Mouse (Mus musculus) liver, embryonic 11.5 days (tissue): ENCODE data around the gene Men1. TPM values are rescaled to one million over a fixed set of nuclear protein-coding genes. Genes with fewer than 3 reads are reported as not detected.

Experiments used
- ATAC-seq: fragments of 200-750 bp; cut with Nextera tagmentation; replicated peaks from 2 replicates; pipeline ENCODE4 v1.8.0; 2017; ENCODE audit warnings: moderate number of reproducible peaks, mild to moderate bottlenecking, moderate TSS enrichment, moderate library complexity; ENCODE audit not compliant: low FRiP score
- DNase-seq: peaks from one replicate; pipeline ENCODE4 v3.0.0-alpha.2; 2017; ENCODE audit warnings: low spot score
- H3K27ac ChIP-seq: fragments of 300-500 bp; sonication (generic); 2 replicates; pipeline ENCODE4 v1.5.1; 2014; ENCODE audit warnings: mild to moderate bottlenecking, low read depth, low read length, control low read depth
- H3K27me3 ChIP-seq: fragments of 300-500 bp; sonication (generic); replicated peaks from 2 replicates; pipeline ENCODE4 v1.6.1; 2014; ENCODE audit warnings: low read length, mixed read lengths; ENCODE audit not compliant: control insufficient read depth, insufficient read depth
- H3K36me3 ChIP-seq: fragments of 300-500 bp; sonication (generic); 2 replicates; pipeline ENCODE4 v1.6.1; 2014; ENCODE audit warnings: mild to moderate bottlenecking, low read length, moderate library complexity, mixed read lengths; ENCODE audit not compliant: control insufficient read depth, insufficient read depth
- H3K4me1 ChIP-seq: fragments of 300-500 bp; sonication (generic); replicated peaks from 2 replicates; pipeline ENCODE4 v1.6.1; 2014; ENCODE audit warnings: low read length, mixed read lengths; ENCODE audit not compliant: control insufficient read depth, insufficient read depth
- H3K4me2 ChIP-seq: fragments of 300-500 bp; sonication (generic); 2 replicates; pipeline ENCODE4 v1.6.1; 2014; ENCODE audit warnings: mild to moderate bottlenecking, control low read depth, moderate library complexity
- H3K4me3 ChIP-seq: fragments of 300-500 bp; sonication (generic); 2 replicates; pipeline ENCODE4 v1.5.1; 2014; ENCODE audit warnings: low read depth, low read length, control low read depth
- H3K9ac ChIP-seq: fragments of 300-500 bp; sonication (generic); 2 replicates; pipeline ENCODE4 v1.6.1; 2014; ENCODE audit warnings: low read depth, low read length, control low read depth
- H3K9me3 ChIP-seq: fragments of 300-500 bp; sonication (generic); 2 replicates; pipeline ENCODE4 v1.6.1; 2016; ENCODE audit warnings: low read length, inconsistent platforms, mixed read lengths; ENCODE audit not compliant: control insufficient read depth
- WGBS: fragments of 180-500 bp; shearing (Covaris S2); extraction: QIAGEN DNeasy Blood & Tissue Kit; methylation state at CpG from one replicate; pipeline ENCODE4 v1.1.7; 2014; 5-methylcytosine and 5-hydroxymethylcytosine counted together
- polyA plus RNA-seq: library from polyadenylated mRNA; unstranded; fragments of >200 nt; fragmentation: Nextera tagmentation; extraction: Ambion mirVana; gene quantifications from 2 replicates; pipeline ENCODE4 v1.2.1, GENCODE M21; 2014

The Men1 gene
- polyA plus RNA-seq, 1 experiment from 2014 or later, result 53.8 TPM

GRCm38 (mm10) chr19:6302114-6302513, 32.7 kb upstream of the Men1 start:
- peaks cover 24% of the 10 kb centered on the region for H3K36me3 ChIP-seq
- no peak overlapping the region for H3K9ac ChIP-seq
- H3K4me1 ChIP-seq, result peaks cover 74% of the 10 kb centered on the region
- no peak overlapping the region for H3K4me3 ChIP-seq
- no peak for ATAC-seq
- no peaks in the 10 kb centered on the region for H3K27me3 ChIP-seq
- peak overlapping the region; percentile 91 for H3K27ac ChIP-seq
- no peaks in the 10 kb centered on the region for H3K9me3 ChIP-seq
- 75% methylated on average over 5 of the region's 5 CpGs for WGBS
- H3K4me2 ChIP-seq, result no peak overlapping the region
- no peak for DNase-seq

GRCm38 (mm10) chr19:6302522-6302921, 32.3 kb upstream of the Men1 start:
- H3K27me3 ChIP-seq, result no peaks in the 10 kb centered on the region
- 0 out of 2 replicates have a peak overlapping the region, but pooled peaks have one; percentile 10 for H3K9ac ChIP-seq
- H3K9me3 ChIP-seq, result no peaks in the 10 kb centered on the region
- H3K4me3 ChIP-seq, result no peak overlapping the region
- 22% methylated on average over 4 of the region's 4 CpGs for WGBS
- no peak for ATAC-seq
- H3K4me1 ChIP-seq, result peaks cover 74% of the 10 kb centered on the region
- peak overlapping the region; percentile 34; the same call in 1 of the 2 replicates for H3K27ac ChIP-seq
- peaks cover 20% of the 10 kb centered on the region for H3K36me3 ChIP-seq
- H3K4me2 ChIP-seq, result no peak overlapping the region
- no peak for DNase-seq

GRCm38 (mm10) chr19:6303831-6304230, 30.9 kb upstream of the Men1 start:
- no peaks in the 10 kb centered on the region for H3K9me3 ChIP-seq
- ATAC-seq (no peak), DNase-seq (no peak)
- peaks cover 11% of the 10 kb centered on the region; the same call in 1 of the 2 replicates for H3K36me3 ChIP-seq
- no peak overlapping the region; the same call in 1 of the 2 replicates for H3K9ac ChIP-seq
- no peaks in the 10 kb centered on the region for H3K27me3 ChIP-seq
- WGBS, result 73% methylated on average over 6 of the region's 6 CpGs
- H3K4me3 ChIP-seq, result no peak overlapping the region
- no peak overlapping the region for H3K4me2 ChIP-seq
- H3K27ac ChIP-seq, result 0 out of 2 replicates have a peak overlapping the region, but pooled peaks have one; percentile 1
- peaks cover 73% of the 10 kb centered on the region for H3K4me1 ChIP-seq

- Histone ChIP-seq H3K36me3 (peaks cover 2% of the 10 kb centered on the region; the same call in 1 of the 2 replicates), H3K4me2 (no peak overlapping the region), H3K27me3 (no peaks in the 10 kb centered on the region), H3K4me1 (peaks cover 63% of the 10 kb centered on the region), H3K9me3 (no peaks in the 10 kb centered on the region), H3K4me3 (no peak overlapping the region), H3K27ac (peak overlapping the region; percentile 49; the same call in 1 of the 2 replicates), H3K9ac (0 out of 2 replicates have a peak overlapping the region, but pooled peaks have one; percentile 39)
- ATAC-seq, result peak; percentile 55
- DNase-seq, result peak; percentile 90
- WGBS, result 25% methylated on average over 5 of the region's 5 CpGs
These were observed 29.8 kb upstream of the Men1 start for GRCm38 (mm10) chr19:6304787-6305516.

- Histone ChIP-seq H3K4me2 (peak overlapping the region; percentile 85), H3K9me3 (no peaks in the 10 kb centered on the region), H3K27me3 (no peaks in the 10 kb centered on the region), H3K36me3 (no peaks in the 10 kb centered on the region), H3K9ac (peak overlapping the region; percentile 77), H3K4me3 (peak overlapping the region; percentile 78), H3K27ac (peak overlapping the region; percentile 78), H3K4me1 (peaks cover 56% of the 10 kb centered on the region)
- ATAC-seq, result no peak
- 50% methylated on average over 8 of the region's 8 CpGs for WGBS
- DNase-seq, result no peak
These were observed 29.2 kb upstream of the Men1 start for GRCm38 (mm10) chr19:6305517-6306115.

- ATAC-seq, result peak; percentile 79
- Histone ChIP-seq H3K27me3 (no peaks in the 10 kb centered on the region), H3K4me1 (peaks cover 51% of the 10 kb centered on the region)
These were observed 28.6 kb upstream of the Men1 start, which contains the start of gene Cdc42bpg for GRCm38 (mm10) chr19:6306137-6306551. TSS of gene Cdc42bpg (plus strand) at chr19:6306456.

GRCm38 (mm10) chr19:6306586-6306985, 28.2 kb upstream of the Men1 start:
- H3K27ac ChIP-seq, result peak overlapping the region; percentile 78
- H3K9me3 ChIP-seq, result no peaks in the 10 kb centered on the region
- DNase-seq, result peak; percentile 81
- peak; percentile 49 for ATAC-seq
- peaks cover 48% of the 10 kb centered on the region for H3K4me1 ChIP-seq
- peak overlapping the region; percentile 77 for H3K9ac ChIP-seq
- under 1% methylated on average over 33 of the region's 34 CpGs for WGBS
- H3K27me3 ChIP-seq, result no peaks in the 10 kb centered on the region
- peak overlapping the region; percentile 78 for H3K4me3 ChIP-seq
- peak overlapping the region; percentile 85 for H3K4me2 ChIP-seq
- H3K36me3 ChIP-seq, result no peaks in the 10 kb centered on the region

More at GRCm38 (mm10) chr19:6306137-6306551, 28.6 kb upstream of the Men1 start, which contains the start of gene Cdc42bpg:
- H3K4me2 ChIP-seq, result peak within 1 kb of the TSS; percentile 85
- H3K9ac ChIP-seq, result peak within 1 kb of the TSS; percentile 77
- peak within 1 kb of the TSS; percentile 78 for H3K27ac ChIP-seq
- H3K4me3 ChIP-seq, result peak within 1 kb of the TSS; percentile 78
- no peaks in the 10 kb centered on the region for H3K9me3 ChIP-seq
- peak; percentile 92 for DNase-seq
- no peaks in the 10 kb centered on the region for H3K36me3 ChIP-seq
- 1% methylated on average over 38 of the region's 38 CpGs for WGBS

GRCm38 (mm10) chr19:6307733-6308531, 26.8 kb upstream of the Men1 start:
- H3K4me3 ChIP-seq, result 0 out of 2 replicates have a peak overlapping the region, but pooled peaks have one; percentile 78

More at GRCm38 (mm10) chr19:6307733-6308531, 26.8 kb upstream of the Men1 start:
- Histone ChIP-seq H3K36me3 (no peaks in the 10 kb centered on the region), H3K27ac (no peak overlapping the region; the same call in 1 of the 2 replicates), H3K9ac (no peak overlapping the region), H3K9me3 (no peaks in the 10 kb centered on the region), H3K4me1 (peaks cover 35% of the 10 kb centered on the region), H3K4me2 (peak overlapping the region; percentile 85), H3K27me3 (no peaks in the 10 kb centered on the region)
- ATAC-seq, result no peak
- no peak for DNase-seq
- 72% methylated on average over 9 of the region's 9 CpGs for WGBS
